Mouse (Mus musculus): Measurements from ENCODE around the gene Fcgr1.
A peak's percentile ranks its signal among the peaks of the same experiment; 100 is the strongest.
"Not testable (repeated sequence)": the region's sequence is repeated elsewhere in the genome, so short reads cannot be mapped to it uniquely, and the experiment has no call there.

The Fcgr1 gene

GRCm38 (mm10) chr3:96293787-96294186 is at the start of gene Fcgr1:
Fcgr1 (minus strand) TSS chr3:96293969.
- DNase-seq (ENCODE audit: low spot score) = no peak

GRCm38 (mm10) chr3:96342652-96343051 is 48.9 kb upstream of the Fcgr1 start:
- not testable (repeated sequence) for DNase-seq (ENCODE audit: low spot score)

- not testable (repeated sequence) for DNase-seq (ENCODE audit: low spot score)
Measured at GRCm38 (mm10) chr3:96342100-96342499, 48.3 kb upstream of the Fcgr1 start.

- DNase-seq (ENCODE audit: low spot score) = peak; percentile 78
Measured at GRCm38 (mm10) chr3:96340611-96341312, 47.0 kb upstream of the Fcgr1 start.

GRCm38 (mm10) chr3:96338849-96339480 is 45.2 kb upstream of the Fcgr1 start:
- DNase-seq (ENCODE audit: low spot score) = no peak

GRCm38 (mm10) chr3:96338043-96338442 is 44.3 kb upstream of the Fcgr1 start:
- DNase-seq (ENCODE audit: low spot score) = no peak

- DNase-seq (ENCODE audit: low spot score) = no peak
Measured at GRCm38 (mm10) chr3:96337269-96337668, 43.5 kb upstream of the Fcgr1 start.

- no peak for DNase-seq (ENCODE audit: low spot score)
Measured at GRCm38 (mm10) chr3:96336636-96337035, 42.9 kb upstream of the Fcgr1 start.

GRCm38 (mm10) chr3:96335591-96335990 is 41.8 kb upstream of the Fcgr1 start:
- DNase-seq (ENCODE audit: low spot score) = no peak

GRCm38 (mm10) chr3:96335163-96335550 is 41.4 kb upstream of the Fcgr1 start:
- no peak for DNase-seq (ENCODE audit: low spot score)

- peak; percentile 79 for DNase-seq (ENCODE audit: low spot score)
Measured at GRCm38 (mm10) chr3:96334175-96335162, 40.7 kb upstream of the Fcgr1 start.

- DNase-seq (ENCODE audit: low spot score) = peak; percentile 38
Measured at GRCm38 (mm10) chr3:96333396-96334174, 39.8 kb upstream of the Fcgr1 start.

- DNase-seq (ENCODE audit: low spot score) = peak; percentile 86
Measured at GRCm38 (mm10) chr3:96332631-96333395, 39.0 kb upstream of the Fcgr1 start.

- DNase-seq (ENCODE audit: low spot score) = no peak
Measured at GRCm38 (mm10) chr3:96332000-96332399, 38.2 kb upstream of the Fcgr1 start.

- no peak for DNase-seq (ENCODE audit: low spot score)
Measured at GRCm38 (mm10) chr3:96331438-96331837, 37.7 kb upstream of the Fcgr1 start.

- DNase-seq (ENCODE audit: low spot score) = no peak
Measured at GRCm38 (mm10) chr3:96330603-96331002, 36.8 kb upstream of the Fcgr1 start.

- no peak for DNase-seq (ENCODE audit: low spot score)
Measured at GRCm38 (mm10) chr3:96330181-96330580, 36.4 kb upstream of the Fcgr1 start.

- peak; percentile 87 for DNase-seq (ENCODE audit: low spot score)
Measured at GRCm38 (mm10) chr3:96328730-96329387, 35.1 kb upstream of the Fcgr1 start.

GRCm38 (mm10) chr3:96328060-96328729 is 34.4 kb upstream of the Fcgr1 start:
- peak; percentile 78 for DNase-seq (ENCODE audit: low spot score)

GRCm38 (mm10) chr3:96327647-96328046 is 33.9 kb upstream of the Fcgr1 start:
- DNase-seq (ENCODE audit: low spot score) = peak; percentile 69

All from yolk sac, embryonic 10.5 days (tissue).